Mouse (Mus musculus): ENCODE measurements around the gene Cachd1.

Cachd1 gene

DNA sequence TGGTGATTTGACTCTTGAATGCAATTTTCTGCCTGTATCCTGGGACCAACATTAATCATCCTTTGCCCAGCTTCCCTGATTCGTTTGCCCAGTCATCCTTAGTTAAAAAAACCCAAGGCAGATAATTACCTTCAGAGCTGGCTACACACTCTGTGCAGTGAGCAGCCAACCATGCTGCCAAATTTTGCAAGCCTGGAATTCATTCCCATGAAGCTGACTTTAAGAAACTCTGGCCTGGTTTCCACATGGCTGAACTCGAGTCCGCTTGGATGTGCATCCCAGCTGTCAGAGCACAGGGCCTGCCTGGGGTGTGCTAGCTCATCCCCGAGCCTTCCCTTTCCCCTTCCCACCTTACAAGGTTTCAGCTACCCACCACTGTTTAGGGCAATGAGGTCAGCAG is 214.5 kb downstream of the Cachd1 start:
- DNase-seq (ENCODE audit: low spot score): peak; percentile 79

DNA sequence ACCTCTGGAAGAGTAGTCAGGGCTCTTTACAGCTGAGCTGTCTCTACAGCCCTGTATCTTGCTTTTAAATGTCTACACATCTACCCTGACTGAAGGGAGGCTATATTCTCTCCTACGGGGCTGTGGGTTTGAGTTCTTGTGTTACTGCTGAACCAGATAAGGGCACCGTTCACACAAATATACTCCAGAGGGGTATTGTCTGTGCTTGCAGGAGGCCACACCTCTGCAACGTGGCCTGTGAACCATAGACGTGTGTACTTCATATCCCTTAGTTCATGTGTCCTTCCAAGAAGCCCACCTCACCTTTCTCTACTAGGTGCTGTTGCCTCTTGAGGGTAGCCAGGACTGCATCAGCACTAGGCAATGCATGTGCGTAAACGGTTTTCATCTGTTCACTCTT is 215.6 kb downstream of the Cachd1 start:
- no peak for DNase-seq (ENCODE audit: low spot score)

- DNase-seq (ENCODE audit: low spot score): peak; percentile 79
Observed at GRCm38 (mm10) chr4:100994442-100995255, 218.2 kb downstream of the Cachd1 start.

- DNase-seq (ENCODE audit: low spot score): no peak
Observed at GRCm38 (mm10) chr4:100995617-100996016, 219.1 kb downstream of the Cachd1 start.

- no peak for DNase-seq (ENCODE audit: low spot score)
Observed at GRCm38 (mm10) chr4:100996060-100996651, 219.7 kb downstream of the Cachd1 start.

GRCm38 (mm10) chr4:100998145-100998544 is 221.7 kb downstream of the Cachd1 start:
- DNase-seq (ENCODE audit: low spot score): peak; percentile 79

- no peak for DNase-seq (ENCODE audit: low spot score)
Observed at GRCm38 (mm10) chr4:100998906-100999305, 222.4 kb downstream of the Cachd1 start.

DNA sequence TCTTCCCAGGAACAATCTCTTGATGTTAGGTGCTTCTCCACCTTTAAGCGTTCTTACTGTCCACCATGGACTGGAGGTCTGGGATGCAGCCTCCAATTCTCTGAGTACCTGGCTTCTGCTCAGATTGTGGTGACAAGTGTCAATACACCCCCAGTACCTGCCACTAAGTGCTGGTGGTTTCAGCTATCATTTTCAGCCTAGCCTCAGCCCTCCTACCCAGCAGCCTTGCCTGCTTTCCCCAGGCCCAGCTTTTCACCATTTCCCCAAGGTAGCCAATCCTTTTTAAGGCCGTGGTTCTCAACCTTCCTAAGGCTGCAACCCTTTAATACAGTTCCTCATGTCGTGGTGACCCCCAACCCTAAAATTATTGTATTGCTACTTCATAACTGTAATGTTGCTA is 224.1 kb downstream of the Cachd1 start:
- no peak for DNase-seq (ENCODE audit: low spot score)

DNA sequence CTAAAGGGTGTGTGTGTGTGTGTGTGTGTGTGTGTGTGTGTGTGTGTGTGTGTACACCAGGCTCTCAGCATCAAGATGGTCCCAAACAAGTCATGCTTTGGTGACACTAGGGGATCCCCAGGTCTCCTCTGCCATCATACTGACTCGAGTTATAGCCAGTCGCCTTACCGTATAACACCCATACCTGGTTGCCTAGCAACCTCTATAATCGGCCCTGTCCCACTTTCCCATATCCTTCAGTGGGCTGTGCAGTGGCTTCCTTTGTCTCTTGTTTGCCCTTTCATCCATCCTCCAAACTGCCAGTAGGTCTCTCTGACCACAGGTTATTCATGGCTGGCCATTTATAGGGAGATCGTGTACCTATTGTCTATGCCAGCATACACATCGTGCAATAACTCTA is 224.6 kb downstream of the Cachd1 start:
- DNase-seq (ENCODE audit: low spot score): no peak

DNA sequence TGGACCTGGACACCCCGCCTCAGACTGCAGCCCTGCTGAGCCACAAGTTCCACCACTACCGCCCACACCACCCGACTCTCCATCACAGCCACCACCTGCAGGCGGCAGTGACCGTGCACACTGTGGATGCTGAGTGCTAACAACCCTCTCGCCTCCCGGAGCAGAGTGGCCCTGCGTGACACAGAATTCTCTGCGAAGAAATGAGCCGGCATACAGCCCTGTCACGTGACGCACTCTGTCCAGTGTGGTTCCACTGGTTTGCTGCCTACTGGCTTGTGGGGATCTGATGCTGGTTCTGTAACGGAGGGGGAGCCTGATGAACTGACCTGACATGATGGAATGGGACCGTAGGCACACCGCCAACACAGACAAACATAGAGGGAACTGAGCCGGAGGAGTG is 226.5 kb downstream of the Cachd1 start:
- no peak for DNase-seq (ENCODE audit: low spot score)

GRCm38 (mm10) chr4:101008362-101008769 is 231.9 kb downstream of the Cachd1 start:
- no peak for DNase-seq (ENCODE audit: low spot score)

DNA sequence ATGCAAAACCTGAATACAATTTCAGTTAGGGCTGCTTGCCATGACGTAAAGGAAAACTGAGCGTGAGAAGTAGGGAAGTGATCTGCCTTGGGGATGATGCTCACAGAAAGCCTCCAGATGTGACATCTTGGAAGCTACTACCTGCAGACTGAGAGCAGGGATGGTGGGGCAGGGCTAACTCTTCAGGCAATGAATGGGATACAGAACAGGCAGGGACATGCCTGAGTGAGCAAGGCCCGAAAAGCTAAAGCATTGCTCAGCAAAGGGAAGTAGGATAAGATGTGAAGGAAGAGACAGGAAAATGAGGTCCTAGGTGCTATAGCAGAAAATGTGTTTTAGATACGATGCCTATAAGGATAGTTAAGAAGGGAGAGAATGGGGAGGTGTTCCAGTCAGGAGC is 232.6 kb downstream of the Cachd1 start:
- no peak for DNase-seq (ENCODE audit: low spot score)

DNA sequence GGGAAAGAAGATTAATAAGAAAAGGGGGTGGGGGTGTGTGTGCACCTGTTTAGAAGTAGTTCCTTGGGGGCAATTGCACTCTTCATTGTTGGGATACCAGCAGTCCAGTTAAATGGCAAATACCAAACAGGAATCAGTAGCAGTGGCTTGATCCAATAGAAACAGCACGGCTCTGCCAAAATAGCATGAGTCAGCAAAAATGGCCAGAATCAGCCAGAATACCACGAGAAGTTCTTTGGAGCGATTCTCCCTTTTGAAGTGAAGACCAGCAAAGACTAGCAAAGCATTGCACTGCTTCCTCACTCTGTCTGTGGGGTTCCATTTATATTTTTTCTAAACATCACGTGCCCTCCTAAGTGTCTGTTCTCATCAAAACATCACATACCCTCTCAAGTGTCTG is 241.3 kb downstream of the Cachd1 start:
- no peak for DNase-seq (ENCODE audit: low spot score)

- DNase-seq (ENCODE audit: low spot score): no peak
Observed at GRCm38 (mm10) chr4:101020596-101020995, 244.1 kb downstream of the Cachd1 start, which contains the start of gene Gm10577. Gene Gm10577 (minus strand): TSS chr4:101020696.

DNA sequence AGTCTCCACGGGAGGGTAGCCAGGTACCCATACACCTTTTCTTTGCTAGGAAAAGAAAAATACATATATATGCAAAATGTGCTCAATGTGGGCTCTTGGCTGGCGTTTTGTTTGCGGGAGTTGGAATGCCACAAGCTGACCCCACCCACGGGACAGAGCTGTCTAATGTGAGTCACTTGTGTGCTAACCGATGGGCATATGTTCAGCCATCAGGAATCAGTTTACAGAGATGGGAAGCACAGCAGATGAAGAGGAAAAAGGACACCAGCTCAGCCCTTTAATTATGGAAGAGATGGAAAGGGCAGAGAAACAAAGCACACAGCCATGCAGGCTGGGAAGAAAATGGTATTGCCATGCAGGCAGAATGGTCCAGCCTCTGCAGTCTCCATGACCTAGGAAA is 250.1 kb downstream of the Cachd1 start:
- peak; percentile 9 for DNase-seq (ENCODE audit: low spot score)

GRCm38 (mm10) chr4:101026995-101027394 is 250.5 kb downstream of the Cachd1 start:
- DNase-seq (ENCODE audit: low spot score): no peak

DNA sequence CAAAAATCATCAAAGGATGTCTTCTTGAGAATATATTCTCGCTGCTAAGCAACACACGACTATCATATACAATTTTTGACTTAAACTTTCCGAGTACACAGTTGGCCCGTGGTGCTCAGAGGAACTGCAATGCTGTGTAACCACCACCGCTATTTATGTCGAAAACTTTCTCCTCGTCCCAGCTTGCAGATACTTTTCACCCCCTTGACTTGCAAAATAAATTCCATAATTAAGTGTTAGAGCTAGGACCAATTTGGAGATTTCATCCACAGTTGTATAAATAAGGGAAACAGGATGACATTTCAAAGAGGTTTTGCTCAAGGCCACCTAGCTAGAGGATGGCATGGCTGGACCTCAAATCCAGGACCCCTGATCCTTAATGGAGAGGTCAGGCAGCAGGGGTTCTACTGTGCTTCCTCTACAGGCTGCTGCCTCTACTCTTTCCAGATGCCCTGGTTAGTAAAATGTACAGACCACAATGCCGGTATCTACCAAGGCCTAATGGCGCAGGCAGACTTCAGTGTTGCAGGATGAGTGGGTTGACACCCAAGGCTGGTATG is 251.5 kb downstream of the Cachd1 start:
- no peak for DNase-seq (ENCODE audit: low spot score)

DNA sequence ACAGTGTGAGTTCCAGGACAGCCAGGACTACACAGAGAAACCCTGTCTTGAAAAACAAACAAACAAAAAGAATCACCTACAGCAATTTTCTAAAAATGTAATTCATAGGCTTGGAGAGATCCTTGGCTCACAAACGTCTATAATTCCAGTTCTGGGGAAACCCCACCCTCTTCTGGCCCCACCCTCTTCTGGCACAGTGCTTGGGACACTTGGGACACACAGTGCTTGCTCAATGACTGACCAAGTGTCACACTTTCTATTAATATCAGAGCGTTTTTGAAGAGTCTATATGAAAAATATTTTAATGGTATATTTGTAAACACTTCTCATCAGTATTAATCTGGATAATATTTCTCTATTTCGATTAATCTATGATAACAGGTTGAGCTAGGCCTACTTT is 256.6 kb downstream of the Cachd1 start:
- no peak for DNase-seq (ENCODE audit: low spot score)

DNA sequence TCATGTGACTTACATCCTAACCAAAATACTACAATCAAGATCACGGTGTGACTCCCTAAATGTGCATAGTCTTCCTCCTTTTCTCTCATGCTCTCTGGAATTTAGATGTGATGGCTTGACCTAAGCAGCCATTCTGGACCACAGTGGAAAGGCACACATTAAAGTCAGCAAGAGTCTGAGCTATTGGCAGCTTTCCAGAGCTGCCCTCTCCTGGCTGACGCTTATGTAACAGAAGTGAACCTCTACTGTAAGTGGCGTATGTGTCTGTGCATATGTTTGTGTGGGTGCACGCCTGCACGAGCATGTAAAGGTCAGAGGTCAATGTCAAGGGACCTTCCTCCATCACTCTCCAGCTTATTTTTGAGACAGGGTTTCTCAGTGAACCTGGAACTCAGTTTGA is 258.7 kb downstream of the Cachd1 start:
- no peak for DNase-seq (ENCODE audit: low spot score)

DNA sequence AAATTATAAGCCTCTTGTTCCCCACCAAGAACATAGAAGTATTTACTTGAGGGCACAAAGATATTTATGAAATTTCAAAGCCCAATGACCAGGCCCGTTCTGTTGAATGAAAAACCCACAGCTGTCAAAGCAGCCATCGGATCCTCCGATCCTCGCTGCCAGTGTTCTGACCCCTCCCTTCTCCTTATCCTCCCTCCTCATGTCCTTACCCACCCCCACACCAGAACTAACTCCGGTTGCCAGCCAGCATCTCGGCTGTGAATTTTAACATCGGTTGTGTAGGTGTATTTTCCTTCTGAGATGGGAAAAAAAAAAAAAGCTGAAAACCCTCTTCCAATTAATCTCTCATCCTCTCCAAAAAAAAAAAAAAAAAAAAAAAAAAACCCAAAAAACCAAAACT is 260.7 kb downstream of the Cachd1 start:
- no peak for DNase-seq (ENCODE audit: low spot score)

DNA sequence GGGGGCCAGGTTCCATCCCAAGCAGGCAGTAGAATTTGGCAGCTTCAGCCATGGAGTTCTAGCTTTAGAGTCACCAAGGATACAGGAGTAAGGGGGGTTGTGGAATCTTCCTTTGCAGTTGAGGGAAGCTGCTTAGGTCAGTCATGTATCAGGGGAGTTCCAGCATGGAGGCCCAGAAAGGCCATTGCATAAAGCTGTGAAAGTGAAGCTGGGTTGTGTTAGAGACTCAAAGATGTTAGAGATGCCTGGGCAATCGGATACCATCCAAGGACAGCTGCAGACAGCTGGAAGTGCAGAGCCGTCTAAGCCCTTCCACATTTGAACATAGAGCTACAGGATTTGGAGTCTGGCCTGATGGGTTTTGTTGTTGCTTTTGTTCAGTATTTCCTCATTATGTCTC is 267.2 kb downstream of the Cachd1 start:
- no peak for DNase-seq (ENCODE audit: low spot score)

GRCm38 (mm10) chr4:101044149-101044548 is 267.7 kb downstream of the Cachd1 start:
- DNase-seq (ENCODE audit: low spot score): no peak

- DNase-seq (ENCODE audit: low spot score): no peak
Observed at GRCm38 (mm10) chr4:101046576-101046975, 270.1 kb downstream of the Cachd1 start.

Data from retina, embryonic 14.5 days (tissue).